Mouse (Mus musculus): Measurements from ENCODE around the gene Ctso.

GRCm38 (mm10) chr3:81990531-81990930, 58.1 kb downstream of the Ctso start:
- TF ChIP-seq POLR2A (IDR thresholded peaks at IDR 0.05; ENCODE audit: insufficient read depth, low read length) (no peak), CTCF (IDR thresholded peaks at IDR 0.05; ENCODE audit: low read depth, low read length) (no peak)

All from ES-Bruce4 (cell line).